Mouse (Mus musculus) lung, embryonic 14.5 days (tissue): ENCODE results near the gene Fhdc1. TPM values are rescaled to one million over a fixed set of nuclear protein-coding genes. Genes with fewer than 3 reads are reported as not detected.
A peak's percentile ranks its signal among the peaks of the same experiment; 100 is the strongest.

Source experiments
- ATAC-seq: fragments of 200-750 bp; cut with Nextera tagmentation; 2 replicates; pipeline ENCODE4 v1.8.0; 2017; ENCODE audit warnings: mild to moderate bottlenecking, moderate TSS enrichment, moderate library complexity; ENCODE audit not compliant: insufficient read depth
- DNase-seq: peaks from one replicate; pipeline ENCODE4 v3.0.0-alpha.2; 2015
- H3K27ac ChIP-seq: fragments of 300-500 bp; sonication (generic); 2 replicates; pipeline ENCODE4 v1.5.1; 2014; ENCODE audit warnings: low read depth, mild to moderate bottlenecking, moderate library complexity
- H3K27me3 ChIP-seq: fragments of 300-500 bp; sonication (generic); 2 replicates; pipeline ENCODE4 v1.6.1; 2014; ENCODE audit warnings: low read length, control low read depth; ENCODE audit not compliant: insufficient read depth
- H3K36me3 ChIP-seq: fragments of 300-500 bp; sonication (generic); 2 replicates; pipeline ENCODE4 v1.6.1; 2014; ENCODE audit warnings: control low read depth; ENCODE audit not compliant: insufficient read depth
- H3K4me1 ChIP-seq: fragments of 300-500 bp; sonication (generic); 2 replicates; pipeline ENCODE4 v1.6.1; 2014; ENCODE audit warnings: antibody characterized with exemption, control low read depth; ENCODE audit not compliant: insufficient read depth
- H3K4me2 ChIP-seq: fragments of 300-500 bp; sonication (generic); 2 replicates; pipeline ENCODE4 v1.6.1; 2014; ENCODE audit warnings: mild to moderate bottlenecking
- H3K4me3 ChIP-seq: fragments of 300-500 bp; sonication (generic); 2 replicates; pipeline ENCODE4 v1.5.1; 2014; ENCODE audit warnings: low read depth, low read length
- H3K9ac ChIP-seq: fragments of 300-500 bp; sonication (generic); 2 replicates; pipeline ENCODE4 v1.6.1; 2014
- H3K9me3 ChIP-seq: fragments of 300-500 bp; sonication (generic); 2 replicates; pipeline ENCODE4 v1.6.1; 2016; ENCODE audit warnings: low read depth, low read length, control low read depth
- CTCF ChIP-seq: IDR thresholded peaks from 2 replicates; pipeline ENCODE4 v1.5.1; 2016; ENCODE audit warnings: antibody characterized with exemption, low read depth
- WGBS: fragments of 180-500 bp; shearing (Covaris S2); extraction: QIAGEN DNeasy Blood & Tissue Kit; methylation state at CpG from one replicate; pipeline ENCODE4 v1.1.7; 2014; 5-methylcytosine and 5-hydroxymethylcytosine counted together
- polyA plus RNA-seq: library from polyadenylated mRNA; unstranded; fragments of >200 nt; fragmentation: Nextera tagmentation; extraction: Ambion mirVana; gene quantifications from 2 replicates; pipeline ENCODE4 v1.2.1, GENCODE M21; 2014

Fhdc1 gene
- polyA plus RNA-seq, 1 experiment from 2014 or later: 16.6 TPM

DNA sequence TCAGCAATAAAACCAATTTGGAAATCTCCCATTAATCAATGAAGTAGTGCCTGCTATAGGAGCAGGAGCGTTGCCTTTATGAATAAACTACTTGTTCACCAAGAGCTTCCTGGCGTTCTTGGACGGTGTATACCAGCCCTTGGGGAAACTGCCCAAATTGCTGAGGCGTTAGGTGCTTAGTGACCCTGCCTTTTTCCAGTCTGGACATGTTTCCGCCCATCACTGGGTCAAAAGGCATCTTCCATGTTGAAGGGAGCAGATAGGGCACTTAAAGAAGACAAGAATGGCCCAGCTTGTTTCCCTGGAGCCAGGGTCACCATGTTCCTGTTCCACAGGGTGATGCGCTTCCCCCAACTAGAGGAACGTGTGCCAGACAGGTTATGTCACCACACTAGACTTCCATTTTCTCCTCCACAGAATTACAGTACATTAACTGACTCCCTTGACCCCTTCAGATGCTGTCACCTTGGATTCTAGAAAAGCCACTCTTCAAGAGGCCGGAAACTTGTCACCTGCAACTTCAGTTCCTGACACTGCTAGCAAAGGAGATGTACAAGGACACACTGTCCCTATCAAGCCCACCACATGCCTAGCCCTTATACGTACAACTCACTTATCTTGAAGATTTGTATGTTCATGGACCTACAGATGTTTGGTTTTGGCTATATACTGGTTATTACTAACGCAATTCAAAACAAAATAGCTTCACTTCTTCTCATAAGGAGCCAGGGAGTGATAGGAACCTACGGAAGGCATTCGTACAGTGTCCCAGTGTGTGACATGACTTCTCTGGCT, 5.1 kb downstream of the Fhdc1 start:
- Histone ChIP-seq H3K36me3 (no peaks in the 10 kb centered on the region), H3K27me3 (peaks cover 13% of the 10 kb centered on the region; the same call in 1 of the 2 replicates), H3K4me2 (0 out of 2 replicates have a peak overlapping the region, but pooled peaks have one; percentile 10), H3K4me3 (no peak overlapping the region), H3K9ac (no peak overlapping the region), H3K4me1 (peaks cover 26% of the 10 kb centered on the region), H3K27ac (peak overlapping the region; percentile 28), H3K9me3 (no peaks in the 10 kb centered on the region)
- TF ChIP-seq CTCF: no peak
- DNase-seq: no peak
- 85% methylated on average over 12 of the region's 12 CpGs for WGBS
- ATAC-seq: no peak

DNA sequence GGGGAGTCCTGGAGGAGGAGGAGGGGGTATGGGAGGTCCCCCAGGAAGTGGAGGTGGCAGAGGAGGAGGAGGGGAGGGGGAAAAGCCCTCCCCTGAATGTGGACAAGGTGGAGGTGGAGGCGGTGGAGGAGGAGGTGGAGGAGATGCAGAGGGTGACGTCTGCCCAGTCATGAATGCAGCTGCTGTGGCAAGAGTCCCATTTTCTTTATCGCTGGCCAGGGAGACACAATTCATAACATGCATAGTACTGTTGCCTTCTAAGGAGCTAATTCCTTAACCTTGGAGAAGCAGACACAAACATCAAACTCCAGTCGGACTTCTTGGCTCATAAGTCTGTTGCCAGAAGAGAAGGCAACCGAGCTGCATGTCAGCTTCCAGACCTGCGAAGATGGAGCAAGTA, 5.8 kb downstream of the Fhdc1 start:
- H3K9ac ChIP-seq: no peak overlapping the region
- H3K4me2 ChIP-seq: no peak overlapping the region
- H3K4me1 ChIP-seq: peaks cover 26% of the 10 kb centered on the region
- H3K4me3 ChIP-seq: no peak overlapping the region
- WGBS: 57% methylated on average over 6 of the region's 6 CpGs
- no peaks in the 10 kb centered on the region for H3K9me3 ChIP-seq
- DNase-seq: peak; percentile 52
- H3K27me3 ChIP-seq: peaks cover 12% of the 10 kb centered on the region; the same call in 1 of the 2 replicates
- TF ChIP-seq CTCF: no peak
- no peak for ATAC-seq
- peak overlapping the region; percentile 28; the same call in 1 of the 2 replicates for H3K27ac ChIP-seq
- no peaks in the 10 kb centered on the region for H3K36me3 ChIP-seq

GRCm38 (mm10) chr3:84472955-84473354, 7.3 kb downstream of the Fhdc1 start:
- peak overlapping the region; percentile 41 for H3K4me2 ChIP-seq
- ATAC-seq: no peak
- 14% methylated on average over 5 of the region's 5 CpGs for WGBS

DNA sequence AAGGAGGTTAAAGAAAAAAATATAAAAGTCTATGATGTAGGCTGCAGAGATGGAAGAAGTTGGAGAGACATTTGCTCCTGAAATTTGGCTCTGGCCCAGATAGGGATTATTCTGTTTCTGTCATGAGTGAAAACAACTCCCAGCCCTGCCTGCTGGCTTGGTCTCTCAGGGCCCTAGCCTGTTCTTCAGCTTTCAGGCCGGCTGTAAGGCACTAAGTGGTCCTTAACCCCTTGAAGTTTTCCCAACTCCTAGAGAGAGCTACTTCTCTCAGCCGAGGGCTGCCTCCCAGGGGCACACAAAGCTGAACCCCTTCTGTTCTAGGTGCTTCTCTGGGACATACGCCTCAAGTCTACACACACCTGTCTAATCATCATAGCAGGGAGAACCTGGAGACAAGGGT, 7.7 kb downstream of the Fhdc1 start:
- H3K9ac ChIP-seq: peak overlapping the region; percentile 35
- no peaks in the 10 kb centered on the region for H3K9me3 ChIP-seq
- H3K4me1 ChIP-seq: peaks cover 28% of the 10 kb centered on the region
- H3K36me3 ChIP-seq: no peaks in the 10 kb centered on the region
- DNase-seq: peak; percentile 74
- peak overlapping the region; percentile 66; the same call in 1 of the 2 replicates for H3K27ac ChIP-seq
- ATAC-seq: peak; percentile 60
- peak overlapping the region; percentile 41 for H3K4me2 ChIP-seq
- WGBS: 17% methylated on average over 3 of the region's 3 CpGs
- H3K27me3 ChIP-seq: no peaks in the 10 kb centered on the region
- 0 out of 2 replicates have a peak overlapping the region, but pooled peaks have one; percentile 1 for H3K4me3 ChIP-seq
- no peak for TF ChIP-seq CTCF

More at GRCm38 (mm10) chr3:84472955-84473354, 7.3 kb downstream of the Fhdc1 start:
- H3K9ac ChIP-seq: peak overlapping the region; percentile 35
- H3K36me3 ChIP-seq: no peaks in the 10 kb centered on the region
- H3K27ac ChIP-seq: peak overlapping the region; percentile 66; the same call in 1 of the 2 replicates
- peak; percentile 53 for DNase-seq
- H3K9me3 ChIP-seq: no peaks in the 10 kb centered on the region
- peaks cover under 1% of the 10 kb centered on the region; the same call in 1 of the 2 replicates for H3K27me3 ChIP-seq
- 0 out of 2 replicates have a peak overlapping the region, but pooled peaks have one; percentile 1 for H3K4me3 ChIP-seq
- TF ChIP-seq CTCF: no peak
- peaks cover 24% of the 10 kb centered on the region for H3K4me1 ChIP-seq

GRCm38 (mm10) chr3:84471146-84471545, 9.1 kb downstream of the Fhdc1 start:
- Histone ChIP-seq H3K4me3 (no peak overlapping the region), H3K4me1 (peaks cover 28% of the 10 kb centered on the region), H3K9me3 (no peaks in the 10 kb centered on the region), H3K36me3 (no peaks in the 10 kb centered on the region), H3K4me2 (no peak overlapping the region), H3K27ac (no peak overlapping the region), H3K9ac (no peak overlapping the region), H3K27me3 (no peaks in the 10 kb centered on the region)
- DNase-seq: no peak
- ATAC-seq: no peak
- 49% methylated on average over 4 of the region's 4 CpGs for WGBS
- TF ChIP-seq CTCF: no peak

DNA sequence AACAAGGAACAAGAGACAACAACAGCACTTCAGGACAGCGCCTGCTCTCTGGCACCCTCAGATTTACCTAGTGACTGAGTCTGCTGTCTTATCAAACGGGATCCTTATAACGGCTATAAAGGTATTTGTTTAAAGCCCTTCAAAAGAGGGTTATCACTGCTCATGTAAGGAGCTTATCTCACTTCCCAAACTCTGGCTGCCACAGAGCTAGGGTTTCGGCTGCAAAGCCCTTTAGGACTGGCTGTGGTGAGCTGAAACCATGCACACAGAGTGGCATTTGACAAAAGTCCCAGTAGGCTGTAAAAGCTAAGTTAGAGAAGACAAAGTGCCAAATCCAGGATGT, 12.1 kb downstream of the Fhdc1 start:
- ATAC-seq (no peak), DNase-seq (no peak)
- no peak overlapping the region for H3K27ac ChIP-seq
- H3K4me1 ChIP-seq: peaks cover 18% of the 10 kb centered on the region
- no peaks in the 10 kb centered on the region for H3K9me3 ChIP-seq
- no peak for TF ChIP-seq CTCF
- H3K4me2 ChIP-seq: no peak overlapping the region
- H3K4me3 ChIP-seq: no peak overlapping the region
- no peak overlapping the region for H3K9ac ChIP-seq
- no peaks in the 10 kb centered on the region for H3K27me3 ChIP-seq
- H3K36me3 ChIP-seq: 0 out of 2 replicates have a peak, but pooled peaks cover 3% of the 10 kb centered on the region
- WGBS: 34% methylated on average over 4 of the region's 4 CpGs

DNA sequence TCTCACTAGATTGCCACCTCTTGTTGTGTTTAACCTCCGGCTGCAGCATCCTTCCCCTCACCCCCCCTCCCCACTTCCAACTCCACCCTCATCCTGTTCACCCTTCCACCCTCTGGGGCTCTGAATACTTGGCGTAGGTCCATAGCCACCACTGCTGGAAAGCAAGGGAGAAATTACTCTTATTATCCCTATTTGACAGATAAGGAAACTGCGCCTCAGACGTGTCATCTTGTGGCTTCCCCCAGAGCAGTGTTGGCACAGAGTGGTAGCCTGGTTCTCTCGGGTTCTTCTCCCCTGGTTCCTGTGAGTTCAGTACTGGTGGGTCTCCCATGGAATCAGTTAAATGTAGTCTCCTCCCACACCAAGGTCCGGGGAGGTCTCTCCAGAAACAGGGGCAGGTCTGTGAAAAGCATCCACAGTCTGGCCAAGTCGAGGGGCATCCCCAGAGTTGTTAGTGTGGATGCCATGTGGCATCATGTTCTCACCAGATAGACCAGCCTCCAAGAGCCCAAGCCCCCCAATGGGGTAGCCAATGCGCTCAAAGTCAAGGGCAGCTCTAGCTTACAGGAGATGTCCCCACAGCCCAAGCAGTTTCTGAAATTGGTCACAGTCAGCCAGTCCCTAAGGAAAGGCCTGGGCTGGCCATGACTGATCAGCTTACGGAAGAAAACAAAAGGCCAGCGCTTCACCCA, 12.7 kb downstream of the Fhdc1 start:
- no peaks in the 10 kb centered on the region for H3K9me3 ChIP-seq
- TF ChIP-seq CTCF: no peak
- ATAC-seq (peak; percentile 50), DNase-seq (peak; percentile 74)
- H3K9ac ChIP-seq: no peak overlapping the region
- H3K27me3 ChIP-seq: no peaks in the 10 kb centered on the region
- H3K36me3 ChIP-seq: 0 out of 2 replicates have a peak, but pooled peaks cover 3% of the 10 kb centered on the region
- 41% methylated on average over 10 of the region's 10 CpGs for WGBS
- H3K4me3 ChIP-seq: no peak overlapping the region
- no peak overlapping the region for H3K4me2 ChIP-seq
- H3K4me1 ChIP-seq: peaks cover 13% of the 10 kb centered on the region
- H3K27ac ChIP-seq: no peak overlapping the region
